Mouse (Mus musculus): ENCODE results near the gene Spdye4c.

The Spdye4c gene

GRCm38 (mm10) chr2:128609286-128609685 lies 18.3 kb downstream of the Spdye4c start:
- DNase-seq (ENCODE audit: low read depth, low spot score): no peak

GRCm38 (mm10) chr2:128611178-128611577 lies 20.2 kb downstream of the Spdye4c start:
- DNase-seq (ENCODE audit: low read depth, low spot score): no peak

- DNase-seq (ENCODE audit: low read depth, low spot score): no peak
Observed at GRCm38 (mm10) chr2:128612275-128612674, 21.3 kb downstream of the Spdye4c start.

GRCm38 (mm10) chr2:128613365-128613764 lies 22.4 kb downstream of the Spdye4c start:
- no peak for DNase-seq (ENCODE audit: low read depth, low spot score)

GRCm38 (mm10) chr2:128615366-128615765 lies 24.4 kb downstream of the Spdye4c start:
- DNase-seq (ENCODE audit: low read depth, low spot score): no peak

- DNase-seq (ENCODE audit: low read depth, low spot score): no peak
Observed at GRCm38 (mm10) chr2:128620578-128620977, 29.6 kb downstream of the Spdye4c start.

All from telencephalon, adult 2 months (tissue).